15 mouse cellular contexts compared by ENCODE assay signal in the genomic region with DNA sequence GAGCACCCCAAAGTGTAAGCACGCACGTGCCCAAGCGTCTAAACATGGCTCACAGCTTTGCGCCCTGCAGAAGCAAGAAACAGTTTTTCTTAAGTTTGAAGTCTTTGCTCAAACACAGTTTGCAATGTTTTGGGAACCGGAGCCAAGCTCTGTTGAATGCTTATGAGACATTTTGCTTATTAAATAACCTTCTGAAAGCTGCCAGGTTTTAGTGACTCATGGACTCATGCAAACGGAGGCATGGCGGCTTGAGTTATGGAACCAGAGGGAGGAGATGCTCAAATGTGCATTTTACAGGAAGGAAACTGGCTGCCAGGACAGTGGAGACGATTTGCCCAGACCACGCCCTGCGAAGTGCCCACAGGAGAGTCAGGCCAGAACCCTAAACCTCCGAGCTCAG.
A peak's percentile ranks its signal among the peaks of the same experiment; 100 is the strongest.
DNase-seq lines count a peak whose midpoint lies in the region; ATAC-seq lines count a peak whose summit lies in the region.
"Had no signal": no experiment of that assay in that cellular context is flagged by ENCODE, and none has a peak within 500 bp of the region (broad histone marks: within the 10 kb centered on the region; RNA-seq: fewer than 3 reads in every experiment).

No protein-coding gene starts in this region.

- peak; percentile 48 for DNase-seq in intestine, embryonic 14.5 days (ENCODE audit: low spot score)
- DNase-seq in right cerebral cortex, adult 18-20 months = peak; percentile 21
- no peak for DNase-seq in right cerebral cortex, postnatal 4 days
- DNase-seq in adrenal gland, postnatal 25 days = peak; percentile 7
- DNase-seq in lung, postnatal 4 days = peak; percentile 30 to 52
- DNase-seq in midbrain, embryonic 14.5 days = no peak
- DNase-seq: cerebellum, adult 11-12 months; embryo, embryonic 11 days; gastrocnemius, postnatal 25 days; thymus, adult 18-20 months had no signal

- 78% methylated on average over 11 of the region's 11 CpGs for WGBS in intestine, embryonic 14.5 days
- 72% methylated on average over 11 of the region's 11 CpGs for WGBS in intestine, embryonic 15.5 days
- WGBS in midbrain, embryonic 14.5 days = 94% methylated on average over 11 of the region's 11 CpGs
- 94% methylated on average over 11 of the region's 11 CpGs for WGBS in forebrain, embryonic 12.5 days

- ATAC-seq in intestine, embryonic 14.5 days (replicated peaks; ENCODE audit: low FRiP score, low TSS enrichment, low read depth) = no peak
- ATAC-seq in intestine, embryonic 15.5 days = no peak
- no peak for ATAC-seq in midbrain, embryonic 14.5 days (ENCODE audit: low FRiP score, low TSS enrichment)
- no peak for ATAC-seq in forebrain, embryonic 12.5 days (ENCODE audit: low FRiP score)
- ATAC-seq: activated CD4-positive, CD25-positive, alpha-beta regulatory T cell, adult 4 months had no signal

- H3K27me3 ChIP-seq in intestine, embryonic 14.5 days (replicated peaks; ENCODE audit: control insufficient read depth, insufficient read depth, low read length) = no peaks in the 10 kb centered on the region
- H3K27me3 ChIP-seq in intestine, embryonic 15.5 days (replicated peaks) = no peaks in the 10 kb centered on the region
- H3K27me3 ChIP-seq in midbrain, embryonic 14.5 days (ENCODE audit: control insufficient read depth, insufficient read depth, low read length) = no peaks in the 10 kb centered on the region
- H3K27me3 ChIP-seq in forebrain, embryonic 12.5 days = no peaks in the 10 kb centered on the region
- H3K27me3 ChIP-seq: megakaryocyte, embryonic 14.5 days had no signal

- H3K9me3 ChIP-seq in intestine, embryonic 14.5 days (ENCODE audit: control insufficient read depth, low read length) = no peaks in the 10 kb centered on the region
- no peaks in the 10 kb centered on the region for H3K9me3 ChIP-seq in intestine, embryonic 15.5 days
- no peaks in the 10 kb centered on the region for H3K9me3 ChIP-seq in midbrain, embryonic 14.5 days (ENCODE audit: control insufficient read depth, low read length)
- H3K9me3 ChIP-seq in forebrain, embryonic 12.5 days = no peaks in the 10 kb centered on the region
- H3K9me3 ChIP-seq: hindbrain, embryonic 10.5 days had no signal

- no peaks in the 10 kb centered on the region for H3K4me1 ChIP-seq in intestine, embryonic 14.5 days (replicated peaks; ENCODE audit: control insufficient read depth, insufficient read depth, low read length)
- H3K4me1 ChIP-seq in intestine, embryonic 15.5 days (replicated peaks) = peaks cover 3% of the 10 kb centered on the region; the same call in 1 of the 2 replicates
- no peaks in the 10 kb centered on the region for H3K4me1 ChIP-seq in midbrain, embryonic 14.5 days (ENCODE audit: control insufficient read depth, insufficient read depth, low read length)
- no peaks in the 10 kb centered on the region for H3K4me1 ChIP-seq in forebrain, embryonic 12.5 days
- H3K4me1 ChIP-seq: hindbrain, embryonic 10.5 days; megakaryocyte, embryonic 14.5 days had no signal

- H3K4me2 ChIP-seq in intestine, embryonic 14.5 days (ENCODE audit: low read length) = no peak overlapping the region
- no peak overlapping the region for H3K4me2 ChIP-seq in intestine, embryonic 15.5 days (replicated peaks)
- no peak overlapping the region for H3K4me2 ChIP-seq in midbrain, embryonic 14.5 days (ENCODE audit: low read length)
- H3K4me2 ChIP-seq in forebrain, embryonic 12.5 days = no peak overlapping the region

- no peaks in the 10 kb centered on the region for H3K36me3 ChIP-seq in intestine, embryonic 14.5 days (ENCODE audit: control insufficient read depth, insufficient read depth, low read length)
- H3K36me3 ChIP-seq in intestine, embryonic 15.5 days = no peaks in the 10 kb centered on the region
- H3K36me3 ChIP-seq in midbrain, embryonic 14.5 days (ENCODE audit: control insufficient read depth, insufficient read depth, low read length) = no peaks in the 10 kb centered on the region
- H3K36me3 ChIP-seq in forebrain, embryonic 12.5 days (replicated peaks) = no peaks in the 10 kb centered on the region
- H3K36me3 ChIP-seq: hindbrain, embryonic 10.5 days had no signal

- no peak overlapping the region for H3K27ac ChIP-seq in intestine, embryonic 14.5 days (ENCODE audit: low read depth)
- no peak overlapping the region for H3K27ac ChIP-seq in intestine, embryonic 15.5 days
- H3K27ac ChIP-seq in midbrain, embryonic 14.5 days (replicated peaks; ENCODE audit: low read depth, low read length) = no peak overlapping the region
- no peak overlapping the region for H3K27ac ChIP-seq in forebrain, embryonic 12.5 days
- H3K27ac ChIP-seq: hindbrain, embryonic 10.5 days had no signal

- no peak overlapping the region for H3K9ac ChIP-seq in intestine, embryonic 14.5 days (ENCODE audit: low read length)
- no peak overlapping the region for H3K9ac ChIP-seq in intestine, embryonic 15.5 days
- no peak overlapping the region for H3K9ac ChIP-seq in midbrain, embryonic 14.5 days (replicated peaks; ENCODE audit: low read length)
- no peak overlapping the region for H3K9ac ChIP-seq in forebrain, embryonic 12.5 days

- no peak overlapping the region for H3K4me3 ChIP-seq in intestine, embryonic 14.5 days (ENCODE audit: low read depth, low read length)
- no peak overlapping the region for H3K4me3 ChIP-seq in intestine, embryonic 15.5 days (replicated peaks)
- H3K4me3 ChIP-seq in midbrain, embryonic 14.5 days (replicated peaks; ENCODE audit: low read depth, low read length) = no peak overlapping the region
- H3K4me3 ChIP-seq in forebrain, embryonic 12.5 days (replicated peaks) = no peak overlapping the region
- H3K4me3 ChIP-seq: hindbrain, embryonic 10.5 days; megakaryocyte, embryonic 14.5 days had no signal

Comparison
In these comparisons a context has a peak if more than half of its experiments do, and no peak if none do; other contexts are left out.
1. DNase-seq: peak in intestine, embryonic 14.5 days (single experiment), right cerebral cortex, adult 18-20 months (single experiment), adrenal gland, postnatal 25 days (single experiment) and lung, postnatal 4 days (2 of 2); none in right cerebral cortex, postnatal 4 days (single experiment) and midbrain, embryonic 14.5 days (single experiment).